Mouse (Mus musculus) embryo, embryonic 9.5 days (tissue): Measurements from ENCODE around the gene Ky.

Experiments used
- DNase-seq: peaks from one replicate; pipeline ENCODE4 v3.0.0-alpha.2; 2017; ENCODE audit errors: extremely low spot score

The Ky gene

DNA sequence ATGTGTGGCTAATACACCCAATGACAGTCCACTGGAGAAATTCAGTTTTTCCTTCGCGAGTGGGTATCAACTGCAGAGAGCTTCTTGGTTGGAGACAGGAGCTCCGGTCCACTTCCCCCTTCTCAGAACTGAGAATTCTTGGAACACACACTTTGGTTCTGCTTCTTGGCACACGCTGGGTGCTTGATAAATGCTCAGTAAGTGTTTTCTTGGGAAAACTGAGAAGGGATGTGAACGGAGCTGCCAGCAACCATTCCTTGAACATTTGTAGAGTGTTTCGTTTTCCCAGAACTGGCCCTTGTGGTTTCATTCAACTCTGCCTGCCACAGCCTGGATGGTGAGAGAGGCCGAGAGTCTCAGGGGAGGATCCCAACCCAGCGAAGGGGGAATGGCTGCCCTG lies 43.7 kb downstream of the Ky start:
- DNase-seq, result no peak

DNA sequence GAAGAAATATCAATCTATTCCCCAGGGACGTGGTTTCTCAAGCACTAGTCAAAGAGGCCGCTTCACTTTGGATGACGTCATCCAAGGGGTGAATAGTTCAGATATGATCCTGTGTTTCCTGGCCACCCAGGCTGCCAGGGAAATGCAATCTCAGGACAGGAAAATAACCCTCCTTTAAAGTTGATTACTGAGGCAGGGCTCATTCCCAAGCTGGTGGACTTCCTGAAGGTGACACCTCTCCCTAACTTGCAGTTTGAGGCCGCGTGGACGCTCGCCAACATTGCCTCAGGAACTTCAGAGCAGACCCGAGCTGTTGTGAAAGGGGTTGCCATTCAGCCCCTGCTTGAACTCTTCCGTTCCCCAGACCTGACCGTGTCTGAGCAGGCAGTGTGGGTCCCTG lies 46.2 kb downstream of the Ky start:
- DNase-seq, result no peak

DNA sequence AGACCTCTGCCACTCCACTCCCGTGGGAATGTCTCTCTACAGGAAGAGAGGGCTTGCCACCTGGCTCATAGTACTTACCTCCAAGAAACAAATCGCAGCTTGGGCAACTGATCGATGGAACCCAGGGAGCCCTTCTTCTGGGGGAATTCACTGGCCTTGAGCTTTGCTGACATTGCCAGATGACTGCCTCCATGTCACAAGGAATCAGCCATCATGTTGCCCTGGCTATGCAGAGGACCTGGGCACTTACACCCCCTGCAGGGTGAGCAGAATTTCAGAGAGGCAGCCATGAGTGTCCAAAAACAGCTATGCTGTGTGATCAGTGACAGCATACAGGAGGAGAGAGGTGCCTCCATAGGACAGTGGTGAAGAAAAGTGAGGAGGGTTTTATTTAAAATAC lies 48.2 kb downstream of the Ky start:
- DNase-seq, result no peak

DNA sequence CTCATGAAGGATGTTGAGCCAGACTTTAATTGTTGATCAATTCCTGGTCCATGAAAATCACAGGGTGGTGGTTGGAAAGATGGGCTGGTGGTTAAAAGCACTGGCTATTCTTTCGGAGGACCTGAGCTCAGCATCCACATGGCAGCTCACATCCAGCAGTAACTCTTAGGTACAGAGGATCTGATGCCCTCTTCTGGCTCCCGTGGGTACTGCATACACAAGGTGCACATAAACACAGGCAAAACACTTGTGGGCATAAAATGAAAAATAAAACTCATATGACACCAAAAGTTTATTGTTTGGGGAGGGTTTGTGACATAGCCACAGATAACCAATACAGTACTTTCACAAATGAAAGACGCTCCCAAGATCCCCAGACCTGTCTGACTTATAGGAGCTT lies 52.9 kb downstream of the Ky start:
- no peak for DNase-seq

DNA sequence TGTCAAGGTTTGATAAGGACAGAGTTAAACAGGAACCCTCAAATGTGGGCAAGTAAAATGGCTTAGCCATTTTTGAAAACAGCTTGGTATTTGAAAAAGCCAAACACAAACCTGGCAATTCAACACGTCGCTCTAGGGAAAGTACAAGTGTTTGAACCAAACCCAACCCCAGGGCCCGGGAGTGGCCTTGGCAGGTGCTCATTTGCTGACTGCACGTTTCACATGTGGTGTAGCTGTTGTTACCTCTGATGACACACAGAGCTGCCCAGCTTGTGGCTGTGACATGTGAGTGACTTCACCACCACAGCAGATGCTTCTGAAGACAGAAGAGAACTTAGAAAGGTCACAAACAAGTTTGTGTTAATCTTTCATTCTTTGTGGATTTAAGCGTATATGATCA lies 67.3 kb downstream of the Ky start:
- no peak for DNase-seq

DNA sequence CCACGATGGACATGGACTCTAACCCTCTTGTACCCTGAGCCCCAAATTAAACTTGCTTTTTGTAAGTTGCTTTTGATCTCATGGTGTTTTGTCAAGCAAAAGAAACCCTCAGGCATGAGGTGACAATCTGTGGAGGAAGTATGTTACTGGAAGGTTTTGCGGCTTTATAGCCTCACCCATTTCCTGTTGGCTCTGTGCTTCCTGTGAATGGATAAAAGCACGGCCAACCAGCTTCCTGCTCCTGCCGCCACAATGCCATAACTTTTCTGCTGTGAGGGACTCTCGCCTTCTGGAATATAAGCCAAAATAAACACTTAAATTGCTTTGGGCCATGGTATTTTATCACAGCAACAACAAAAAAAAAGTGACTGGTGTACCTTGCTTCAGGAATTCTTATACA lies 71.9 kb downstream of the Ky start:
- no peak for DNase-seq

DNA sequence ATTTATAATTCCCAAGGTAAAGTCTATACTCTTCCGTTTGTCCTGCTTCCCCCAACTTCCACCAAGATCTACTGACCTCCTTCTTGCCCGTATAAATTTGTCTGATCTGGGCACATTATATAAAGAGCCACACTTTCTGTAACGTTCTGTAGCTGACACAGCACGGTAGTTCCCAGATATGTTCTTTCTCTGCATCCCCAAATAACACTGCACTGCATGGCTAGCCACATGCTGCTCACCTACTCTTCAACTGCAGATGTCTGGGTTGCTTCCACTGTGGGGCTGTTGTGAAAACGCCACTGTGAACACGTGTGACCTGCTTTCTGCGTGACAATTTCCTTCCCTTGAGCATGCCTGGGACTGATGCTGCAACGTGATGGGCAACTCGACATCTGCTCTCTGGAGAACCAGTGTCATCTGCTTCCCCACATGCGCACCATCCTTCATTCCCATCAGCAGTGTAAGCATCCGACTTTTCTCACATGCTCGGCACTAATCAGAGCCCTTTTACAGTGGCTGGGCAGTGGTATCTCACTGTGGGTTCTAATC lies 76.4 kb downstream of the Ky start:
- no peak for DNase-seq

DNA sequence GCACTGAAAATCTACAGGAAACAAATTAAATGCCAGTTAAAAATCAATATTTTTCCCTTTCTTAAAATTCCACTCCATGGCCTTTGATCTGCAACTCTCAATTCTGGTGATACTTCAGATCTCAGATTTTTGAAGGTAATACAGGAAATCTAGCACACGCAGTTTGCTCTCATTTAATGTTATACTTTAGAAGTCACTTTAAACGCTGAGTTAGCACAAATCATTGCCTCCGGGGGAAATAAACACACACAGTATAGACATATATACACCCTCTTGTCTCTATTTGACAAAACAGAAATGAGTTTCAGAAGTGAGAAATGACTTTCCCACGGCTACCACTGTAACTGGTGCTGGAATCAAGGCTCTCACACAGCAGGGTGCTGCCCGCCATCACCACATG lies 81.8 kb downstream of the Ky start:
- DNase-seq, result no peak

DNA sequence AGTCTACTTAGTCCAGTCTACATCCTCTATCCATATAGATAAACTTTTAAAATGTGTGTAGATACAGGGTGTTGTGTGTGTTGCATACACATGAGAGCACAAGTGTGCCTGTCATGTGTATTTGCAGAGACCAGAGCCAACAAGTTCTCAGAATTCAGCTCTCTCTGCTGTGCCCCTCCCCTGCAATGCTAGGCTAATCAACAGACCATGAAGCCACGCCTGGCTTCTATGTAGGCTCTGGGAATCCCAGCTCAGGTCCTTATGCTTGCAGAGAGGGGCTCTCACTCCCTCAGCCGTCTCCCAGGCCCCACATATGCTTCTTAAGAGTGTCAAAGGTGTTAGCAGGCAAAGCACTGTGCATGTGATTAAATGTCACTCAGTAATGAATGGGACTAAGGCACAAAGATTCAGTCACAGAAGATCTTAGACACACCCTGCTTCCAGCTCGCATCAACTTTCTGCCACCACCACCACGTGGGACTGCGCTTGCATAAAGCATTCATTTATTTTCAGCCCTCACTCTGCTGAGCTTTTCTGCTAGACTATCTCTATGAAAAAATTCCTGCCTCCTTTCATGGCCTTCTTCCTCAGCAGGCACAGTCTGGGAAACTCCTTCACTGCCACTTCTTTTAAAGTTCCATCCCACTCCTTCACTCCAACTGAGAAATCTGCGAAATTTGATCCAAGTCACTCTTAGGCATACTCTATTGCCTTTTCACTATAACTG lies 89.3 kb downstream of the Ky start:
- no peak for DNase-seq
